Mouse (Mus musculus) B cell, adult 2 months (primary cell): Measurements from ENCODE around the gene Tmem106b.
A peak's percentile ranks its signal among the peaks of the same experiment; 100 is the strongest.

Experiments
- DNase-seq, 2 experiments: peaks; one replicate each; pipeline ENCODE4 v3.0.0; 2022

Tmem106b gene

DNA sequence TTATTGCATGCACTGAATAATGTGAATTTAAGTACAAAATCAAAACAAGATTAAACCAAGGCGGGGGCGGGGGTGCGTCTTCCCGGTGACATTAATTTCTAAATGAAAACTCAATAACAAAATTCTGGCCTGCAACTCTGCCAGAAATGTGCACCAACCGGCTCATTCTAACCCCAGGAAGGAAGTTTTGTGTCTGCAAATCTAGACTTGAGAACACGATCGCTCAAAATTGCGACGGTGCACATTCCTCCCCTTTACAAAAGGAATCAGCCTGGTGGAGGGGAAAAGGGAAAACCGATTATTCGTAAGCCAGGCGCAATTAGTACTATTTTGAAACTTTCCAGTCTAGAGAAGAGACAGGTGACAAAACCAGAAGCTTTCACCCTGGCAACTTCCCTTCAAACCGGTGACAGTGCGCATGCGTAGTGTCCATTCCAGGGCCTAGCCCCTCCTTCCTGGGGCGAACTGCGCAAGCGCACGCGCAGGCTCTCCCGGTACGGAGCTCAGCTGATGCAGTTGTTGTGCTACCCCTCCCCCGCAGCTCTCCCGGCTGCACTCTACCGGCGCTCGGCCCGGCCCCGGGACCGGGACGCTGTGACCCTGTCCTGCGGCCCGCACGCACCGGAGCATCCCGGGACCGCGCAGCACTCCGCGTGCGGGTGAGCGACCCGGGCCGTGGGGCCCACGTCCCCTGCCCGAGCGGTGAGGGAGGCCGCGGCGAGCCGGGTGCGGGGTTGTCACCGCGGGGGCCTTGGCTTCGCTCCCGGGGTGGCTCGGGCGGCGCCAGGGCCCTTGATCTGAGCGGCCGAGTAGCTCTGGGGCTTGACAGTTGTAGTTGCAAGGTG, at the start of gene Tmem106b:
Gene Tmem106b (plus strand): TSS at position 458 of the 845 bp plus-strand sequence.
- DNase-seq = peak; percentile 94 to 95

DNA sequence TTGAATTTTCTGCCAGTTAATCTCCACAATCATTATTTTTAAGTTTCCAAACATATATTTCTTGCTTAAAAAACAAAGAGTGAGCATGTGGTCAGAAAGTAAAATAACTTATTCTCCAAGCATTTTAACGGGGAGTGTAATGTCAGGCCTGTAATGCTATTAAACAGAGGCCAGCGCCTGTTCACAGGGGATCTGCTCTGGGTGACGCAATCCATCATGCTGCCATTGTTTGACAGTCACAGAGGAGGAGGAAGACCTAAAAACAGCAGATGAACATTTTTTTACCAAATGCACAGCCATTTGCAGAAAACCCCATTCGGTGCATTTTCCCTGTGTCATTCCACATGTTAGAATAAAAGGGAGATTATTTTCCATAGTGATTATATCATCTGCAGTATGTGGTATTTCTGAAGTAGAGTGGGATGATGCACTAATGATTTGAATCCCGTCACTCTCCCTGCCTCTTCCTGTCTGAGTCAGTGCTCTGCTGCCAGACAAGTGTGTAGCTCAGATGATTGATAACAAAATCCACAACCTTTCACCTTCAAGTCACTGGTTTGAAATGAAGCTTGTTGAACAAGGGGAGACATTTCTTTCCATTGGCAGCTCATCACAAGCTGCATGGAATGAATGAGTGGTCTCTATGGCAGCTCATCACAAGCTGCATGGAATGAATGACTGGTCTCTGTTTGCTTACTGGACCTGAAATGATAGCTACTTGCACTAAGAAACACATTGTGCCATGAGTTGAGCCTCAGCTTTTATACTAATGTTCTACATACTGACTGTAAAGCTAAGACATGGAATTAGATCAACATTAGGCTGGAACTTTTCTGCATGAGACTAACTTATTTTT, 48.1 kb upstream of the Tmem106b start:
- no peak for DNase-seq

DNA sequence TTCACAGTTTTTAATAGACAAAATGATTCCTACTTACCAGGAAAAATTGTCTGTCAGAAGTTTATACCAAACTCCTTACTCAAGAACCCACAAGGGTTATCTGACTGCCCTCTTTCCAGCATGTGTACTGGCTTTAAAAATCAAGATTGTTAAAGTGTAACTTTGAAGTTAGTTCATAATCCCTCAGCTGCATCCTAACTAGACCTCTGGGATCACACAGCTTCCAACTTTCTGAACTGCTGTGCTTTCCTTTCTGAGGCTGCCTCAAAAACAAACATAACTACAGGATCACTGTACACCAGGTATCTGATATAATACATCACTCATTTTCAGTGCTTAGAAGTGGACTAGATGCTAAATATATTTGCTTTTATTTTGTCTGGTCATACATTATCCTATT, 39.0 kb upstream of the Tmem106b start:
- DNase-seq = no peak

- DNase-seq = no peak
These were observed 38.6 kb upstream of the Tmem106b start for GRCm38 (mm10) chr6:13030961-13031360.

- DNase-seq = no peak
These were observed 17.0 kb upstream of the Tmem106b start for GRCm38 (mm10) chr6:13052408-13053200.

- DNase-seq = no peak
These were observed 8.1 kb upstream of the Tmem106b start for GRCm38 (mm10) chr6:13061276-13062039.

GRCm38 (mm10) chr6:13062063-13062462, 7.5 kb upstream of the Tmem106b start:
- DNase-seq = no peak

DNA sequence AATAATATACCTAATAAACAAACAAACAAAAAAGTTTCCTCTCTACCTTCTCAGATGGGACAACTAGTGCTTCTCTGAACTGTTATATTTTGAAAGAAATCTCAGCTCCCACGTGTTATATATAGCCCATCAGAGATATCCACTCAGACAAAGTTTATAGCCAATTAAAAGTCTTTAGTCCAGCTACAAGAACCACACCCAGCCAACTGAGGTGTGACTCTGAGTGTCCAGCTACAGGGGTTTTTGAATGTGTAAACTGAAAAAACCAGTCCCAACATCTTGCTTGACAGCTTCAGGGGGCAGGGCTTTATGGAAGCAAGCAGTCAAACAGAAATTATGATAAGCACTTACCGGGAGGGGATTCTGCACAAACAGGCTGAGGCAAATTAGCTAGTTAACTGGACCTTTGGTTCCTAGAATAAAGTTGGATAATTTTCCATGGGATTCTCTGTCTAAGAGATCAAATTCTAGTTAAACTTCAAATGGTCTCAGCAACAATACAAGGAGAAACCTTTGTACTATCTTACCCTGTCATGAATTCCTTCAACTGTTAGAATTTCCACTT, 6.8 kb upstream of the Tmem106b start:
- no peak for DNase-seq

GRCm38 (mm10) chr6:13070147-13070425, 527 bp downstream of the Tmem106b start:
- no peak for DNase-seq

DNA sequence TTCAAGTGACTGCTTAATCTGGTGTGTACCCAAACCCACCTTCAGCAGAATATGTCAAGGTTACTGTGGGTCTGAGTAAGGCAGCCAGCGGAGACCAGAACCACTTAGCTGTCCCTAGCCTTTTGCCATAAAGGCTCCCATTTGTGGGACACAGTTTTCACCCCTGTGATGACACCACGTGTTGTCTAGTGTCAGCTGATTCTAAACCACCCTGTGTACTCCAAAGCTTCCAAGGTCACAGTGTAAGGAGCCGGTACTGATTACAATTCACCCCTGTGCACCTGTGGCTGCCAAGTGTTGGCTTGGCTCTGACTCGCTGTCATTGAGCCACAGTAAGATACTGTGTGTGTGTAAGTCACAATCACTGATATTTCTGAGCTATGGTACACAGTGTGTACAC, 926 bp downstream of the Tmem106b start:
- DNase-seq = no peak

- no peak for DNase-seq
These were observed 3.5 kb downstream of the Tmem106b start for GRCm38 (mm10) chr6:13073036-13073435.

DNA sequence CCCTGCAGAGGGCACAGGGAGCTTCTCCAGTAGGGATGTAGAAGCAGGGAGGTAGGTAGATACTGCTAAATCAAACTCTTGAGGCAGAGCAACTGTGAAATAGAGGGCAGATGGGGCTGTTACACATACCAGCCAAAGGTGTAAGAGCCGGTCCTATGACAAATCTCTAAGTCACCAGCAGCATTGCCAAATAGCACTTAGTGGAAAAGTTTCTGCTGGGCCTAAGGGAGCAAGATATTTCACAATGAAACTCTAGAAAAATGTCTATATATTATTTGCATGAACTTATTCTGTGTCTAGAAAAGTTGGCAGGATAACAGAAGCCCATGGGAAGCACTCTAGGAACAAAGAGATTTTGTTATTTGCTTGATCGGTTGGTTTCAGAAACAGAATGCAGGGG, 4.3 kb downstream of the Tmem106b start:
- DNase-seq = no peak

DNA sequence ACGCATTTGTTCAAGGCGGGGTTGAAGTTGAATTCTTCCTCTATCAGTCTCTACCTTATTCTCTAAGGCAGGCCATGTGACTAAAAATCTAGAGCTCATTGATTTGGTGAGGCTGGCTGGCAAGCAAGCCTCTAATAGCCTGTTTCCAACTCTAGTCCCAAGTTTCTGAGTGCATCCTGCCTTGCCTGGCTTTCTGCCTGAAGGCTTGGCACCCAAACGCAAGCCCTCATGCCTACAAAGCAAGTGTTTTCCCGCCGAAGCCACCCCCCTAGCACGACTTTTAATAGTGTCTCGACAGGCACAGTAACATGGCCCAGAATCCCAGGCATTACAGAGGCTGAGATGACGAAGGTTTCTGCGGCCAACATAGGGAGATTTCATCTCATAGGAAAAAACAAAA, 13.3 kb downstream of the Tmem106b start:
- no peak for DNase-seq

DNA sequence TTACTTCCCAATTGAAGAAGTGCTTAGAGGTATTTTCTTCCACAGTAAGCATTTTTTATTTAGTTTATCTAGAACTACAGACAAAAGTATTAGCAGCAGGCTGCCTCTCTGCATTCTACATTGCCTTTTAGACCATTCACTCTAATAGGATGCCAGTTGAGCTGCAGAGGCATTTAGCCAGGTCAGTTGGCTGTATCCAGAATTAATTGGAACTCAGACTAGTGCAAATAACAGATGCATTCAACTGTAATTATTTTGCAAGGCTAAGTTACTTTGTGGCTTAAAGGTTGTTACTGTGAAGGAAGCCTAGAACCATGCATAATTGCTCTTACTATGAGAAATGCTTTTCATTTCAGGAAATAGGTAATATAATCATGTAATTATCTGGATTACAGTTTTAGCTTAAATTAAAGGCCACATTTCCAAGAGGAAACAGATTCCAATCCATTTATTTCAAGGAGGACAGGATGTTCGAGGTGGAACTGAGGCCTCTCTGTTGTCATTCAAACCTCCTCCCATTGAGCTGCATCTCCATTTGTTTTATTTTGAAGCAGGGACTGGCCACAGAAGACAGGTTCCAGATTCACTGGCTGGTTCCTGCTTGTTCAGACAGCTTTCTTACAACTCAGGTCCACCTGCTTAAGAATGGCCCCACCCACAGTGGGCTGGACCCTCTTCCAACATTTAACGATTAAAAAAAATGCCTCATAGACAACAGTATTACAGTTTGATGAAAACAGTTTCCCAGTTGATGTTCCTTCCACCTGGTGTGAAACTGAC, 27.3 kb downstream of the Tmem106b start:
- DNase-seq = no peak

DNA sequence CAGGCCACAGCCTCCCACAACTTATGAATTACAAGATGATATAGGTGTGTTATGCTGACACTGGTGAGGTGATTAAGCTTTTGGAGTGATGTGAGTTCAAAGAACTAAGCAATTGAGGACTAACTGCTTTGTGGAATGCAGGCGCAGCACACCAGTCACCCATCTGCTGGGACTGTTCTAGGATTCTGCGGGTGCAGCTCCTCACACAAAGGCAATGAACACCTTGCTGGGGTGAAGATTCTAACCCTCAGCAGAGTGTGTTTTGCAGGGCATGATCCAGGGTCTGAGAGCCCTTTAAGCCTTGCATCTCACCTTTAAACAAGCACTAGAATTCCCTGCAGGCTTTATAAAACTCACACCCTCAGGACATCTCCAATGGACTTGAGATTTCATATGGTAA, 30.6 kb downstream of the Tmem106b start:
- DNase-seq = no peak

GRCm38 (mm10) chr6:13108662-13109061, 39.1 kb downstream of the Tmem106b start:
- DNase-seq = no peak

DNA sequence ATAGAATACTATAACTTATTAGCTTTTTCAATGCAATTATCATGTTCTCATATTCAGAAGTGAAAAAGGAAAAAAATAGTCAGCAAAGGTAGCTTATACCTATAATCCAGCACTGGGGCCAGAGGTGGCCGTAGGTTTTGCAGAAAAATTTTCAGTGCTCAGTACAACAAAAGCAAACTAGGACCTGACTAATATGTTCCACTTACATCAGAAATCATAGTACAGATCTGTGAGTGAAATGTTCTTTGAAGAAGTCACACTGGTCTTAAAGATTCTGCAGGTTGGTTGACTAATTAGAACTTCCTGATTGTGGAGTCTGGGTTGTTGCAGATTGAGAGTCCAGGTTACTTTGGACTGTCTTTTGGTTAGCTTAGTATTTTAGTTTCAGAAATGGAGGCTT, 67.7 kb downstream of the Tmem106b start:
- DNase-seq = no peak
